Mouse (Mus musculus): ENCODE results near the gene Znfx1. TPM values are rescaled to one million over a fixed set of nuclear protein-coding genes. Genes with fewer than 3 reads are reported as not detected.
A peak's percentile ranks its signal among the peaks of the same experiment; 100 is the strongest.

The Znfx1 gene
- polyA plus RNA-seq, 1 experiment from 2014 or later: 13.1 TPM

GRCm38 (mm10) chr2:167058201-167058600 lies 4.6 kb downstream of the Znfx1 start:
- no peak overlapping the region for H3K9ac ChIP-seq (ENCODE audit: low read depth, low read length)
- peak overlapping the region; percentile 30; the same call in 1 of the 2 replicates for H3K4me3 ChIP-seq (ENCODE audit: low read depth, low read length)
- H3K9me3 ChIP-seq (ENCODE audit: control insufficient read depth): no peaks in the 10 kb centered on the region
- TF ChIP-seq CTCF (IDR thresholded peaks at IDR 0.05; ENCODE audit: low read depth): no peak
- ATAC-seq: peak; percentile 9; the same call in 1 of the 2 replicates
- 22% methylated on average over 3 of the region's 3 CpGs for WGBS
- H3K27me3 ChIP-seq (replicated peaks; ENCODE audit: control insufficient read depth, insufficient read depth, low read length): no peaks in the 10 kb centered on the region
- peak overlapping the region; percentile 74 for H3K27ac ChIP-seq (ENCODE audit: low read depth, low read length)
- H3K4me1 ChIP-seq (replicated peaks; ENCODE audit: control insufficient read depth, insufficient read depth, low read length): 0 out of 2 replicates have a peak, but pooled peaks cover 2% of the 10 kb centered on the region
- peaks cover 33% of the 10 kb centered on the region for H3K36me3 ChIP-seq (ENCODE audit: control insufficient read depth, insufficient read depth)
- H3K4me2 ChIP-seq (replicated peaks; ENCODE audit: low read depth): peak overlapping the region; percentile 81

- no peak for TF ChIP-seq CTCF (IDR thresholded peaks at IDR 0.05; ENCODE audit: low read depth)
- Histone ChIP-seq H3K27ac (ENCODE audit: low read depth, low read length) (no peak overlapping the region), H3K27me3 (replicated peaks; ENCODE audit: control insufficient read depth, insufficient read depth, low read length) (no peaks in the 10 kb centered on the region), H3K4me2 (replicated peaks; ENCODE audit: low read depth) (no peak overlapping the region), H3K9ac (ENCODE audit: low read depth, low read length) (no peak overlapping the region), H3K4me3 (ENCODE audit: low read depth, low read length) (no peak overlapping the region), H3K4me1 (replicated peaks; ENCODE audit: control insufficient read depth, insufficient read depth, low read length) (0 out of 2 replicates have a peak, but pooled peaks cover 2% of the 10 kb centered on the region), H3K36me3 (ENCODE audit: control insufficient read depth, insufficient read depth) (peaks cover 41% of the 10 kb centered on the region), H3K9me3 (ENCODE audit: control insufficient read depth) (no peaks in the 10 kb centered on the region)
- ATAC-seq: no peak
- WGBS: 79% methylated on average over 5 of the region's 5 CpGs
These were observed 5.9 kb downstream of the Znfx1 start for GRCm38 (mm10) chr2:167056942-167057323.

GRCm38 (mm10) chr2:167056210-167056941 lies 6.4 kb downstream of the Znfx1 start:
- Histone ChIP-seq H3K4me2 (replicated peaks; ENCODE audit: low read depth) (no peak overlapping the region), H3K4me3 (ENCODE audit: low read depth, low read length) (no peak overlapping the region), H3K4me1 (replicated peaks; ENCODE audit: control insufficient read depth, insufficient read depth, low read length) (0 out of 2 replicates have a peak, but pooled peaks cover 2% of the 10 kb centered on the region), H3K9me3 (ENCODE audit: control insufficient read depth) (no peaks in the 10 kb centered on the region), H3K36me3 (ENCODE audit: control insufficient read depth, insufficient read depth) (peaks cover 46% of the 10 kb centered on the region), H3K9ac (ENCODE audit: low read depth, low read length) (no peak overlapping the region), H3K27ac (ENCODE audit: low read depth, low read length) (no peak overlapping the region), H3K27me3 (replicated peaks; ENCODE audit: control insufficient read depth, insufficient read depth, low read length) (no peaks in the 10 kb centered on the region)
- no peak for TF ChIP-seq CTCF (IDR thresholded peaks at IDR 0.05; ENCODE audit: low read depth)
- 96% methylated on average over 15 of the region's 15 CpGs for WGBS
- no peak for ATAC-seq

- ATAC-seq: no peak
- Histone ChIP-seq H3K36me3 (ENCODE audit: control insufficient read depth, insufficient read depth) (peaks cover 54% of the 10 kb centered on the region), H3K27ac (ENCODE audit: low read depth, low read length) (no peak overlapping the region), H3K27me3 (replicated peaks; ENCODE audit: control insufficient read depth, insufficient read depth, low read length) (no peaks in the 10 kb centered on the region), H3K4me1 (replicated peaks; ENCODE audit: control insufficient read depth, insufficient read depth, low read length) (0 out of 2 replicates have a peak, but pooled peaks cover 2% of the 10 kb centered on the region), H3K4me2 (replicated peaks; ENCODE audit: low read depth) (no peak overlapping the region), H3K4me3 (ENCODE audit: low read depth, low read length) (no peak overlapping the region), H3K9me3 (ENCODE audit: control insufficient read depth) (no peaks in the 10 kb centered on the region), H3K9ac (ENCODE audit: low read depth, low read length) (no peak overlapping the region)
- no peak for TF ChIP-seq CTCF (IDR thresholded peaks at IDR 0.05; ENCODE audit: low read depth)
- whole genome bisulfite sequencing: 68% methylated on average over 15 of the region's 15 CpGs
These were observed 7.4 kb downstream of the Znfx1 start for GRCm38 (mm10) chr2:167055386-167055785.

GRCm38 (mm10) chr2:167053127-167053844 lies 9.5 kb downstream of the Znfx1 start:
- H3K4me1 ChIP-seq (replicated peaks; ENCODE audit: control insufficient read depth, insufficient read depth, low read length): no peaks in the 10 kb centered on the region
- WGBS: 65% methylated on average over 9 of the region's 9 CpGs
- no peak overlapping the region for H3K9ac ChIP-seq (ENCODE audit: low read depth, low read length)
- no peaks in the 10 kb centered on the region for H3K9me3 ChIP-seq (ENCODE audit: control insufficient read depth)
- no peaks in the 10 kb centered on the region for H3K27me3 ChIP-seq (replicated peaks; ENCODE audit: control insufficient read depth, insufficient read depth, low read length)
- H3K27ac ChIP-seq (ENCODE audit: low read depth, low read length): no peak overlapping the region
- no peak for ATAC-seq
- H3K4me3 ChIP-seq (ENCODE audit: low read depth, low read length): no peak overlapping the region
- peaks cover 75% of the 10 kb centered on the region for H3K36me3 ChIP-seq (ENCODE audit: control insufficient read depth, insufficient read depth)
- no peak overlapping the region for H3K4me2 ChIP-seq (replicated peaks; ENCODE audit: low read depth)
- no peak for TF ChIP-seq CTCF (IDR thresholded peaks at IDR 0.05; ENCODE audit: low read depth)

GRCm38 (mm10) chr2:167048698-167049358 lies 14.0 kb downstream of the Znfx1 start:
- Histone ChIP-seq H3K4me2 (replicated peaks; ENCODE audit: low read depth) (no peak overlapping the region), H3K4me1 (replicated peaks; ENCODE audit: control insufficient read depth, insufficient read depth, low read length) (no peaks in the 10 kb centered on the region), H3K27me3 (replicated peaks; ENCODE audit: control insufficient read depth, insufficient read depth, low read length) (no peaks in the 10 kb centered on the region), H3K36me3 (ENCODE audit: control insufficient read depth, insufficient read depth) (peaks cover 81% of the 10 kb centered on the region), H3K9me3 (ENCODE audit: control insufficient read depth) (no peaks in the 10 kb centered on the region), H3K27ac (ENCODE audit: low read depth, low read length) (no peak overlapping the region), H3K4me3 (ENCODE audit: low read depth, low read length) (no peak overlapping the region), H3K9ac (ENCODE audit: low read depth, low read length) (no peak overlapping the region; the same call in 1 of the 2 replicates)
- no peak for TF ChIP-seq CTCF (IDR thresholded peaks at IDR 0.05; ENCODE audit: low read depth)
- no peak for ATAC-seq
- WGBS: 80% methylated on average over 8 of the region's 8 CpGs

All from intestine, postnatal 0 days (tissue).